Mouse (Mus musculus): ENCODE results near the gene Ggta1. TPM values are rescaled to one million over a fixed set of nuclear protein-coding genes. Genes with fewer than 3 reads are reported as not detected.

Gene Ggta1
- polyA plus RNA-seq, 1 experiment from 2014 or later: 9.1 TPM

- peaks cover 5% of the 10 kb centered on the region; the same call in 1 of the 2 replicates for H3K36me3 ChIP-seq (ENCODE audit: control insufficient read depth, insufficient read depth)
- H3K4me2 ChIP-seq (ENCODE audit: low read depth, low read length): no peak overlapping the region
- 77% methylated on average over 2 of the region's 2 CpGs for whole genome bisulfite sequencing (ENCODE audit: insufficient replicate concordance)
- ATAC-seq (ENCODE audit: low read depth): no peak
- no peak overlapping the region for H3K9ac ChIP-seq (ENCODE audit: low read depth, low read length)
- H3K9me3 ChIP-seq (replicated peaks; ENCODE audit: control insufficient read depth, low read length): no peaks in the 10 kb centered on the region
- peaks cover 7% of the 10 kb centered on the region for H3K4me1 ChIP-seq (ENCODE audit: control insufficient read depth, low read depth, low read length)
- no peaks in the 10 kb centered on the region for H3K27me3 ChIP-seq (ENCODE audit: control insufficient read depth, insufficient read depth, low read depth, low read length)
- no peak overlapping the region for H3K4me3 ChIP-seq (ENCODE audit: low read depth, low read length)
- H3K27ac ChIP-seq (ENCODE audit: low read length): no peak overlapping the region
These were observed 50.8 kb downstream of the Ggta1 start for GRCm38 (mm10) chr2:35412246-35412645.

DNA sequence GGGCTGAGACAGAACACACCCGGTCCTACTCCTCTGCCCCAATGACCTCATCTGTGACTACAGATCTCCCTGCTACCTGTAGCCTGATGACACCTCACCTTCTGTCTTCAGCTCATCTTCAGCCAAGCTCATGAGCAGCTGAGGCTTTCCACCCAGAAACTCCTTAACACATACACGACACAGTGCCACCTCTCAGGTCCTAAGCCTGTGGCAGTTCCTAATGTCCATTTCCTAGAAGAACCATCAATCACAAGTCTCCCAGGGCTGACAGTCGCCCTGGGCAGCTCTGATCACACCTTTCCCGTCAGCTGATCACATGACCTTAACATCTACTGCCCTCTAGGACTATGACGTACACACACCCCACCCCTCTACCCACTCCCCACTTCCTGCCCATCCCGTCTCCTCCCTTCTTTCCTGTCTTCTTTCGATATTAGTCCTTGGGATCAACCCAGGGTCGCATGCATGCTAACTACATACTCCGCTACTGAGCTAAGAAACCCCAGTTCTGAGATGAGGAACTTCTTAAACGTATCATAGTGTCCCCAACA lies 51.3 kb downstream of the Ggta1 start:
- Histone ChIP-seq H3K4me3 (ENCODE audit: low read depth, low read length) (no peak overlapping the region), H3K36me3 (ENCODE audit: control insufficient read depth, insufficient read depth) (peaks cover 5% of the 10 kb centered on the region; the same call in 1 of the 2 replicates), H3K27me3 (ENCODE audit: control insufficient read depth, insufficient read depth, low read depth, low read length) (no peaks in the 10 kb centered on the region), H3K9ac (ENCODE audit: low read depth, low read length) (no peak overlapping the region), H3K27ac (ENCODE audit: low read length) (no peak overlapping the region), H3K4me2 (ENCODE audit: low read depth, low read length) (no peak overlapping the region), H3K4me1 (ENCODE audit: control insufficient read depth, low read depth, low read length) (peaks cover 2% of the 10 kb centered on the region), H3K9me3 (replicated peaks; ENCODE audit: control insufficient read depth, low read length) (no peaks in the 10 kb centered on the region)
- no peak for ATAC-seq (ENCODE audit: low read depth)
- WGBS (ENCODE audit: insufficient replicate concordance): 70% methylated on average over 10 of the region's 10 CpGs

DNA sequence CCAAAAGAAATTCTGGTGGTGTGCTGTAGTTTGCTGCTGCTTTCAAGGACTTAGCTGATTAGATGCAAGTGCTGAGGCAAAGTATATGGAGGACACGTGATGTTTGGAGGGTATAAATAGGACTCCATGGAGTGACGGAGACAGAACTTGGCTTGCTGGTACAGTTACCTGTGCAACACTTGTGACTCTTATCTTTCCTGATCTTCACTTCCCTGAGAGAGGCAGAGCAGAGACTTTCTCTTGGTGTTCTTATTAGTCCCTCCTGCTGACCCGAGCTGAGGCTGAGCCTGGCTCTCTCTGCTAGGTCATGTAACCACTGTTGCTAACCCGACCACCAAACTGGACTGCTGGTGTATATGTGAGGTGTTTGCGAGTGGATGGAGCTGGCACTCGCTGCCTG lies 53.6 kb downstream of the Ggta1 start:
- ATAC-seq (ENCODE audit: low read depth): no peak
- Histone ChIP-seq H3K36me3 (ENCODE audit: control insufficient read depth, insufficient read depth) (peaks cover 5% of the 10 kb centered on the region; the same call in 1 of the 2 replicates), H3K4me1 (ENCODE audit: control insufficient read depth, low read depth, low read length) (no peaks in the 10 kb centered on the region), H3K27ac (ENCODE audit: low read length) (no peak overlapping the region), H3K9ac (ENCODE audit: low read depth, low read length) (no peak overlapping the region), H3K27me3 (ENCODE audit: control insufficient read depth, insufficient read depth, low read depth, low read length) (no peaks in the 10 kb centered on the region), H3K4me2 (ENCODE audit: low read depth, low read length) (no peak overlapping the region), H3K9me3 (replicated peaks; ENCODE audit: control insufficient read depth, low read length) (no peaks in the 10 kb centered on the region), H3K4me3 (ENCODE audit: low read depth, low read length) (no peak overlapping the region)
- WGBS (ENCODE audit: insufficient replicate concordance): 77% methylated on average over 6 of the region's 6 CpGs

GRCm38 (mm10) chr2:35408409-35409110 lies 54.5 kb downstream of the Ggta1 start:
- Histone ChIP-seq H3K27ac (ENCODE audit: low read length) (no peak overlapping the region), H3K27me3 (ENCODE audit: control insufficient read depth, insufficient read depth, low read depth, low read length) (no peaks in the 10 kb centered on the region), H3K9me3 (replicated peaks; ENCODE audit: control insufficient read depth, low read length) (no peaks in the 10 kb centered on the region), H3K4me3 (ENCODE audit: low read depth, low read length) (no peak overlapping the region), H3K36me3 (ENCODE audit: control insufficient read depth, insufficient read depth) (peaks cover 5% of the 10 kb centered on the region; the same call in 1 of the 2 replicates), H3K9ac (ENCODE audit: low read depth, low read length) (no peak overlapping the region), H3K4me1 (ENCODE audit: control insufficient read depth, low read depth, low read length) (no peaks in the 10 kb centered on the region), H3K4me2 (ENCODE audit: low read depth, low read length) (no peak overlapping the region)
- 57% methylated on average over 5 of the region's 5 CpGs for WGBS (ENCODE audit: insufficient replicate concordance)
- no peak for ATAC-seq (ENCODE audit: low read depth)

DNA sequence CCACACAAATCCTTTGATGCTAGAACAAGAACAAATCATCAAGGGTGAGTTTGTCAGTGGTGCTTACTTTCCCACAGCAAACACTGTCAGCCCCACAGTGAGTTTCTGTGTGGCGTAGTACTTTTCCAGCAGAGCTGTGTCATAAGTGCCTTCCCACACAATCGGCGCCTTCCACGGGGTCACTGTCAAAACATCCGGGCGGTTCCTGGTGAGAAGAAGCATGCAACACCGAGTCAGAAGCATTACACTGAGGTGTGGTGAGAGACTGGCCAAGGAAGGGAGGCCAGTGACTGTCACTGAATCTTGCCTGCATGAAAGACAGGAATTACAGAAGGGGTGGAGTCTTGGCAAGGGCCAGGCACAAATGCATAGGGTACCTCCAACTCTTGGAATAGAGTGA lies 55.2 kb downstream of the Ggta1 start:
- no peak overlapping the region for H3K9ac ChIP-seq (ENCODE audit: low read depth, low read length)
- H3K27me3 ChIP-seq (ENCODE audit: control insufficient read depth, insufficient read depth, low read depth, low read length): no peaks in the 10 kb centered on the region
- H3K9me3 ChIP-seq (replicated peaks; ENCODE audit: control insufficient read depth, low read length): no peaks in the 10 kb centered on the region
- H3K4me1 ChIP-seq (ENCODE audit: control insufficient read depth, low read depth, low read length): no peaks in the 10 kb centered on the region
- no peak overlapping the region for H3K4me2 ChIP-seq (ENCODE audit: low read depth, low read length)
- 81% methylated on average over 7 of the region's 7 CpGs for WGBS (ENCODE audit: insufficient replicate concordance)
- ATAC-seq (ENCODE audit: low read depth): no peak
- no peak overlapping the region for H3K4me3 ChIP-seq (ENCODE audit: low read depth, low read length)
- no peak overlapping the region for H3K27ac ChIP-seq (ENCODE audit: low read length)
- peaks cover 5% of the 10 kb centered on the region; the same call in 1 of the 2 replicates for H3K36me3 ChIP-seq (ENCODE audit: control insufficient read depth, insufficient read depth)

- no peak for ATAC-seq (ENCODE audit: low read depth)
- Histone ChIP-seq H3K9me3 (replicated peaks; ENCODE audit: control insufficient read depth, low read length) (no peaks in the 10 kb centered on the region), H3K27me3 (ENCODE audit: control insufficient read depth, insufficient read depth, low read depth, low read length) (no peaks in the 10 kb centered on the region), H3K4me2 (ENCODE audit: low read depth, low read length) (no peak overlapping the region), H3K4me3 (ENCODE audit: low read depth, low read length) (no peak overlapping the region), H3K27ac (ENCODE audit: low read length) (no peak overlapping the region), H3K4me1 (ENCODE audit: control insufficient read depth, low read depth, low read length) (no peaks in the 10 kb centered on the region), H3K9ac (ENCODE audit: low read depth, low read length) (no peak overlapping the region), H3K36me3 (ENCODE audit: control insufficient read depth, insufficient read depth) (peaks cover 2% of the 10 kb centered on the region; the same call in 1 of the 2 replicates)
- whole genome bisulfite sequencing (ENCODE audit: insufficient replicate concordance): 72% methylated on average over 6 of the region's 6 CpGs
These were observed 55.8 kb downstream of the Ggta1 start for GRCm38 (mm10) chr2:35407266-35407665.

GRCm38 (mm10) chr2:35406611-35407010 lies 56.4 kb downstream of the Ggta1 start:
- ATAC-seq (ENCODE audit: low read depth): no peak
- H3K27ac ChIP-seq (ENCODE audit: low read length): no peak overlapping the region
- H3K4me3 ChIP-seq (ENCODE audit: low read depth, low read length): no peak overlapping the region
- no peak overlapping the region for H3K4me2 ChIP-seq (ENCODE audit: low read depth, low read length)
- WGBS (ENCODE audit: insufficient replicate concordance): 44% methylated on average over 1 of the region's 1 CpGs
- no peak overlapping the region for H3K9ac ChIP-seq (ENCODE audit: low read depth, low read length)
- no peaks in the 10 kb centered on the region for H3K9me3 ChIP-seq (replicated peaks; ENCODE audit: control insufficient read depth, low read length)
- no peaks in the 10 kb centered on the region for H3K4me1 ChIP-seq (ENCODE audit: control insufficient read depth, low read depth, low read length)
- no peaks in the 10 kb centered on the region; the same call in 1 of the 2 replicates for H3K36me3 ChIP-seq (ENCODE audit: control insufficient read depth, insufficient read depth)
- H3K27me3 ChIP-seq (ENCODE audit: control insufficient read depth, insufficient read depth, low read depth, low read length): no peaks in the 10 kb centered on the region

GRCm38 (mm10) chr2:35402391-35402790 lies 60.6 kb downstream of the Ggta1 start:
- no peaks in the 10 kb centered on the region for H3K9me3 ChIP-seq (replicated peaks; ENCODE audit: control insufficient read depth, low read length)
- H3K9ac ChIP-seq (ENCODE audit: low read depth, low read length): no peak overlapping the region
- no peaks in the 10 kb centered on the region for H3K27me3 ChIP-seq (ENCODE audit: control insufficient read depth, insufficient read depth, low read depth, low read length)
- H3K4me1 ChIP-seq (ENCODE audit: control insufficient read depth, low read depth, low read length): no peaks in the 10 kb centered on the region; the same call in 1 of the 2 replicates
- ATAC-seq (ENCODE audit: low read depth): no peak
- 80% methylated on average over 16 of the region's 16 CpGs for WGBS (ENCODE audit: insufficient replicate concordance)
- peaks cover 3% of the 10 kb centered on the region; the same call in 1 of the 2 replicates for H3K36me3 ChIP-seq (ENCODE audit: control insufficient read depth, insufficient read depth)
- H3K4me3 ChIP-seq (ENCODE audit: low read depth, low read length): no peak overlapping the region
- no peak overlapping the region for H3K4me2 ChIP-seq (ENCODE audit: low read depth, low read length)
- H3K27ac ChIP-seq (ENCODE audit: low read length): no peak overlapping the region

DNA sequence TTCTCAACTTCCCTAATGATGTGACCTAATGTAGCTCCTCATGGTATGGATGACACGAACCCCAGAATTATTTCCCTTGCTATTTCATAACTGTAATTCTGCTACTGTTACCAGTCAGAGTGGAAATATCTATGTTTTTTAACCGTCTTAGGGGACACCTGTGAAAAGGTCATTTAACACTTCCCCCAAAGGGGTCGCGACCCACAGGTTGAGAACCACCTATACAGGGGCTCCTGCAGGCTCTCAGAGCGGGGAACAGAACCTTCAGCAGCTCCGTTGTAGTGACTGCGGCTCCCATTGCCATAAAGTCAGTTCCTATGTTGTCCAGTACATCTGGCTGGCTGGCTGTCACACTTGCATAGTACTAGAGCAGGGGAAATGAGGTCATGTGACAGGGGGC lies 62.3 kb downstream of the Ggta1 start:
- no peak overlapping the region for H3K4me3 ChIP-seq (ENCODE audit: low read depth, low read length)
- H3K9ac ChIP-seq (ENCODE audit: low read depth, low read length): no peak overlapping the region
- H3K4me2 ChIP-seq (ENCODE audit: low read depth, low read length): no peak overlapping the region
- no peak for ATAC-seq (ENCODE audit: low read depth)
- H3K36me3 ChIP-seq (ENCODE audit: control insufficient read depth, insufficient read depth): peaks cover 3% of the 10 kb centered on the region; the same call in 1 of the 2 replicates
- 72% methylated on average over 7 of the region's 7 CpGs for WGBS (ENCODE audit: insufficient replicate concordance)
- H3K4me1 ChIP-seq (ENCODE audit: control insufficient read depth, low read depth, low read length): no peaks in the 10 kb centered on the region; the same call in 1 of the 2 replicates
- H3K27me3 ChIP-seq (ENCODE audit: control insufficient read depth, insufficient read depth, low read depth, low read length): no peaks in the 10 kb centered on the region
- no peak overlapping the region for H3K27ac ChIP-seq (ENCODE audit: low read length)
- no peaks in the 10 kb centered on the region for H3K9me3 ChIP-seq (replicated peaks; ENCODE audit: control insufficient read depth, low read length)

Data from liver, embryonic 16.5 days (tissue).